Mouse (Mus musculus) limb, embryonic 14.5 days (tissue): Measurements from ENCODE around the gene Folr2. TPM values are rescaled to one million over a fixed set of nuclear protein-coding genes. Genes with fewer than 3 reads are reported as not detected.

ENCODE experiments used
- ATAC-seq: fragments of 200-750 bp; cut with Nextera tagmentation; 2 replicates; pipeline ENCODE4 v1.8.0; 2017; ENCODE audit warnings: low read depth, moderate number of reproducible peaks, moderate TSS enrichment; ENCODE audit not compliant: low FRiP score
- DNase-seq: peaks from one replicate; pipeline ENCODE4 v3.0.0-alpha.2; 2015; ENCODE audit warnings: low spot score
- H3K27ac ChIP-seq: fragments of 300-500 bp; sonication (generic); replicated peaks from 2 replicates; pipeline ENCODE4 v1.5.1; 2014; ENCODE audit warnings: low read depth, mild to moderate bottlenecking, low read length, moderate library complexity, mixed read lengths
- H3K27me3 ChIP-seq: fragments of 300-500 bp; sonication (generic); 2 replicates; pipeline ENCODE4 v1.6.1; 2014; ENCODE audit warnings: low read length, mixed read lengths; ENCODE audit not compliant: control insufficient read depth, insufficient read depth
- H3K36me3 ChIP-seq: fragments of 300-500 bp; sonication (generic); 2 replicates; pipeline ENCODE4 v1.6.1; 2014; ENCODE audit warnings: mild to moderate bottlenecking, low read length, moderate library complexity, mixed read lengths; ENCODE audit not compliant: control insufficient read depth, insufficient read depth
- H3K4me1 ChIP-seq: fragments of 300-500 bp; sonication (generic); 2 replicates; pipeline ENCODE4 v1.6.1; 2014; ENCODE audit warnings: antibody characterized with exemption, low read length, mixed read lengths; ENCODE audit not compliant: control insufficient read depth, insufficient read depth
- H3K4me2 ChIP-seq: fragments of 300-500 bp; sonication (generic); replicated peaks from 2 replicates; pipeline ENCODE4 v1.6.1; 2014; ENCODE audit warnings: low read depth, mild to moderate bottlenecking, low read length, moderate library complexity; ENCODE audit not compliant: severe bottlenecking
- H3K4me3 ChIP-seq: fragments of 300-500 bp; sonication (generic); replicated peaks from 2 replicates; pipeline ENCODE4 v1.5.1; 2014; ENCODE audit warnings: low read length
- H3K9ac ChIP-seq: fragments of 300-500 bp; sonication (generic); 2 replicates; pipeline ENCODE4 v1.6.1; 2014; ENCODE audit warnings: mild to moderate bottlenecking, low read depth, low read length, moderate library complexity; ENCODE audit not compliant: severe bottlenecking
- H3K9me3 ChIP-seq: fragments of 300-500 bp; sonication (generic); 2 replicates; pipeline ENCODE4 v1.6.1; 2016; ENCODE audit warnings: low read length; ENCODE audit not compliant: control insufficient read depth
- POLR2A ChIP-seq: fragments of 200-500 bp; IDR thresholded peaks from 2 replicates; pipeline ENCODE4 v1.8.0; 2012; ENCODE audit warnings: inconsistent platforms, mild to moderate bottlenecking, moderate library complexity, borderline replicate concordance; ENCODE audit not compliant: insufficient read depth, insufficient read length; ENCODE audit errors: extremely low read depth
- WGBS: fragments of 180-500 bp; shearing (Covaris S2); extraction: QIAGEN DNeasy Blood & Tissue Kit; methylation state at CpG from one replicate; pipeline ENCODE4 v1.1.7; 2014; 5-methylcytosine and 5-hydroxymethylcytosine counted together
- microRNA-seq: library from miRNA; unstranded; fragments of <30 nt; microRNA quantifications from one replicate; pipeline ENCODE4, GENCODE M21; 2016
- polyA plus RNA-seq, 2 experiments: library from polyadenylated mRNA; depleted of rRNA in 1 of 2; stranded (reverse) in 1 of 2; unstranded in 1 of 2; fragments of >200 nt; fragmentation: Nextera tagmentation in 1 of 2; extraction: Ambion mirVana in 1 of 2; gene quantifications; 2 replicates each; pipeline versions ENCODE4 v1.2.1 to v1.2.3; 2012 to 2014

Folr2 gene
- polyA plus RNA-seq, 2 experiments = 3.1 to 4.8 TPM

DNA sequence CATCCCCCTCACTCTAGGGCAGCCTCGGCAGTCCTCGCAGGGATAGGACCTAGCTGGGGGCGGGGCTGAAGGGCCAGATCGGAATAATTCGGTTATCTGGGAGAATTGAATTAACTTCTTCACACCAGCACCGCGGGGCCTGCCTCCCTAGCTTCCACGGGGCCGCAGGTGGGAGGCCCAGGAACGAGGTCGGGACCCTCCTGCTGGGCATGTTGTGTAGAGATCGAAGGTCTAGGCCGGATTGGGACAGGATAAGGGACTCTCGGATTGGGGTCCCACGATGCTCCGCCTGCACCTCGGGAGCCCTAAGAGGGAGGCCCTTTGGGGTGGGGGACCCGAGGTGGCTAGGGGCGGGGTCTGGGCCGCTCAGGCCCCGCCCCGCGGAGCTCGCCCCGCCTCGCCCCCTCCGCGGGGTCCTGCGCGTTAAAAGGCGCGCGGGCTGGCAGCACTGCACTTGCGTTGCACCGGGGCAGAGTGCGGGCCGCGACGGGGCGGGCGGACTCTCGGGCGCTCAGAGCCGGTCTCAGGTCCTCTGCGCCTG is 39.1 kb downstream of the Folr2 start, which contains the start of gene Phox2a:
Gene Phox2a (plus strand): TSS at position 453 of the 541 bp plus-strand sequence.
- ATAC-seq (no peak), DNase-seq (no peak)
- H3K4me3 ChIP-seq = peak within 1 kb of the TSS; percentile 31
- peak within 1 kb of the TSS; percentile 36; the same call in 1 of the 2 replicates for H3K9ac ChIP-seq
- TF ChIP-seq POLR2A = no peak
- no peak within 1 kb of the TSS for H3K27ac ChIP-seq
- H3K4me2 ChIP-seq = peak within 1 kb of the TSS; percentile 38
- H3K27me3 ChIP-seq = peaks cover 69% of the 10 kb centered on the region
- 2% methylated on average over 33 of the region's 45 CpGs for whole genome bisulfite sequencing
- H3K36me3 ChIP-seq = no peaks in the 10 kb centered on the region
- H3K9me3 ChIP-seq = no peaks in the 10 kb centered on the region
- peaks cover 21% of the 10 kb centered on the region for H3K4me1 ChIP-seq

Small RNAs within 50 kb of the gene (microRNA-seq; reads per million reads assigned to microRNA genes)
- gene Gm22655 = not detected

Other genes starting within 250 kb of the Folr2 start
- gene Clpb, start 193.6 kb downstream of the Folr2 start, polyA plus RNA-seq (2012; rRNA removed) = 21.4 and 27.6 TPM in 2 replicates
- 41.7 and 51.9 TPM in 2 replicates for gene Clpb, start 193.6 kb downstream of the Folr2 start, polyA plus RNA-seq (2014; fragmentation: Nextera tagmentation; extraction: Ambion mirVana)
- gene Phox2a, start 38.9 kb downstream of the Folr2 start, polyA plus RNA-seq (2012; rRNA removed) = 0.13 and 0.41 TPM in 2 replicates
- 0.26 TPM in 1 of 2 replicates, not detected in the other for gene Phox2a, start 38.9 kb downstream of the Folr2 start, polyA plus RNA-seq (2014; fragmentation: Nextera tagmentation; extraction: Ambion mirVana)
- gene Inppl1, start 19.0 kb downstream of the Folr2 start, polyA plus RNA-seq (2012; rRNA removed) = 111 and 152 TPM in 2 replicates
- gene Inppl1, start 19.0 kb downstream of the Folr2 start, polyA plus RNA-seq (2014; fragmentation: Nextera tagmentation; extraction: Ambion mirVana) = 30.5 and 44.5 TPM in 2 replicates
- gene Anapc15, start 6.5 kb upstream of the Folr2 start, polyA plus RNA-seq (2012; rRNA removed) = 67.2 and 68.9 TPM in 2 replicates
- gene Anapc15, start 6.5 kb upstream of the Folr2 start, polyA plus RNA-seq (2014; fragmentation: Nextera tagmentation; extraction: Ambion mirVana) = 44.7 and 60.5 TPM in 2 replicates
- 1.1 and 1.3 TPM in 2 replicates for gene Folr1, start 13.6 kb upstream of the Folr2 start, polyA plus RNA-seq (2012; rRNA removed)
- 1.0 TPM in 1 of 2 replicates, not detected in the other for gene Folr1, start 13.6 kb upstream of the Folr2 start, polyA plus RNA-seq (2014; fragmentation: Nextera tagmentation; extraction: Ambion mirVana)
- gene Lamtor1, start 48.7 kb upstream of the Folr2 start, polyA plus RNA-seq (2012; rRNA removed) = 176 and 203 TPM in 2 replicates
- 154 and 166 TPM in 2 replicates for gene Lamtor1, start 48.7 kb upstream of the Folr2 start, polyA plus RNA-seq (2014; fragmentation: Nextera tagmentation; extraction: Ambion mirVana)
- gene Tomt, start 49.2 kb upstream of the Folr2 start, polyA plus RNA-seq (2012; rRNA removed) = 0.18 and 0.23 TPM in 2 replicates
- 0.29 and 0.41 TPM in 2 replicates for gene Tomt, start 49.2 kb upstream of the Folr2 start, polyA plus RNA-seq (2014; fragmentation: Nextera tagmentation; extraction: Ambion mirVana)
- 11.4 and 11.7 TPM in 2 replicates for gene Lrrc51, start 76.7 kb upstream of the Folr2 start, polyA plus RNA-seq (2012; rRNA removed)
- gene Lrrc51, start 76.7 kb upstream of the Folr2 start, polyA plus RNA-seq (2014; fragmentation: Nextera tagmentation; extraction: Ambion mirVana) = 7.5 and 12.6 TPM in 2 replicates
- 112 and 126 TPM in 2 replicates for gene Numa1, start 76.9 kb upstream of the Folr2 start, polyA plus RNA-seq (2012; rRNA removed)
- 106 and 126 TPM in 2 replicates for gene Numa1, start 76.9 kb upstream of the Folr2 start, polyA plus RNA-seq (2014; fragmentation: Nextera tagmentation; extraction: Ambion mirVana)
- gene Il18bp, start 161.5 kb upstream of the Folr2 start, polyA plus RNA-seq (2012; rRNA removed) = 12.9 and 15.4 TPM in 2 replicates
- gene Il18bp, start 161.5 kb upstream of the Folr2 start, polyA plus RNA-seq (2014; fragmentation: Nextera tagmentation; extraction: Ambion mirVana) = 2.2 and 2.7 TPM in 2 replicates
- gene Rnf121, start 208.3 kb upstream of the Folr2 start, polyA plus RNA-seq (2012; rRNA removed) = 62.3 and 83.0 TPM in 2 replicates
- gene Rnf121, start 208.3 kb upstream of the Folr2 start, polyA plus RNA-seq (2014; fragmentation: Nextera tagmentation; extraction: Ambion mirVana) = 32.6 and 34.1 TPM in 2 replicates
- gene Xndc1, start 208.3 kb upstream of the Folr2 start, polyA plus RNA-seq (2012; rRNA removed) = 65.1 and 77.5 TPM in 2 replicates
- 21.4 and 22.9 TPM in 2 replicates for gene Xndc1, start 208.3 kb upstream of the Folr2 start, polyA plus RNA-seq (2014; fragmentation: Nextera tagmentation; extraction: Ambion mirVana)
- gene Xntrpc, start 208.5 kb upstream of the Folr2 start, polyA plus RNA-seq (2012; rRNA removed) = 9.0 and 9.5 TPM in 2 replicates
- gene Xntrpc, start 208.5 kb upstream of the Folr2 start, polyA plus RNA-seq (2014; fragmentation: Nextera tagmentation; extraction: Ambion mirVana) = 1.2 and 1.8 TPM in 2 replicates
- 5.5 and 10.8 TPM in 2 replicates for gene Trpc2, start 225.9 kb upstream of the Folr2 start, polyA plus RNA-seq (2012; rRNA removed)
- gene Trpc2, start 225.9 kb upstream of the Folr2 start, polyA plus RNA-seq (2014; fragmentation: Nextera tagmentation; extraction: Ambion mirVana) = not detected in 2 replicates
- 18.2 and 20.4 TPM in 2 replicates for gene Art1, start 244.5 kb upstream of the Folr2 start, polyA plus RNA-seq (2012; rRNA removed)
- 15.9 and 21.7 TPM in 2 replicates for gene Art1, start 244.5 kb upstream of the Folr2 start, polyA plus RNA-seq (2014; fragmentation: Nextera tagmentation; extraction: Ambion mirVana)